Mouse (Mus musculus): ENCODE measurements around the gene Echdc2. TPM values are rescaled to one million over a fixed set of nuclear protein-coding genes. Genes with fewer than 3 reads are reported as not detected.

Gene Echdc2
- total RNA-seq (2023) = 2.1 TPM

GRCm38 (mm10) chr4:108165152-108165895 is at the start of gene Echdc2:
Gene Echdc2 (plus strand): TSS chr4:108165437.

GRCm38 (mm10) chr4:108144880-108145279 is 20.4 kb upstream of the Echdc2 start, which contains the start of gene Scp2:
Gene Scp2 (minus strand): TSS chr4:108144998.

GRCm38 (mm10) chr4:108217332-108218179 is 52.3 kb downstream of the Echdc2 start, which contains the start of gene Zyg11a:
Gene Zyg11a (minus strand): TSS chr4:108218048.

Other genes with a start within 250 kb of the Echdc2 start
- 10.0 TPM for gene Cpt2, start 241.8 kb upstream of the Echdc2 start, total RNA-seq (2023)
- not detected for gene Slc1a7, start 197.1 kb upstream of the Echdc2 start, total RNA-seq (2023)
- gene Podn, start 69.0 kb upstream of the Echdc2 start, total RNA-seq (2023) = 0.83 TPM
- 120 TPM for gene Scp2, start 20.4 kb upstream of the Echdc2 start, total RNA-seq (2023)
- not detected for gene Zyg11a, start 52.6 kb downstream of the Echdc2 start, total RNA-seq (2023)
- gene Zyg11b, start 135.7 kb downstream of the Echdc2 start, total RNA-seq (2023) = 38.9 TPM
- 22.9 TPM for gene Coa7, start 162.7 kb downstream of the Echdc2 start, total RNA-seq (2023)
- not detected for gene Shisal2a, start 217.9 kb downstream of the Echdc2 start, total RNA-seq (2023)
- not detected for gene Gpx7, start 241.5 kb downstream of the Echdc2 start, total RNA-seq (2023)